Mouse (Mus musculus) small intestine, adult 2 months (tissue): ENCODE results near the gene Lrrc43.

Experiments used
- CTCF ChIP-seq: fragments of 200-500 bp; IDR thresholded peaks from 2 replicates; pipeline ENCODE4 v1.5.1; 2012; ENCODE audit warnings: low read depth, mild to moderate bottlenecking, control low read depth, inconsistent platforms, low read length, moderate library complexity, mixed read lengths; ENCODE audit not compliant: insufficient replicate concordance, insufficient read length; ENCODE audit errors: extremely low read depth
- POLR2A ChIP-seq: fragments of 200-500 bp; IDR thresholded peaks from 2 replicates; pipeline ENCODE4 v1.6.1; 2012; ENCODE audit warnings: low read depth, mild to moderate bottlenecking, control low read depth, inconsistent platforms, low read length, moderate library complexity

- TF ChIP-seq CTCF (no peak), POLR2A (no peak)
These were observed 18.2 kb upstream of the Lrrc43 start for GRCm38 (mm10) chr5:123470784-123471400.
